Mouse (Mus musculus): ENCODE results near the gene Arhgef40.

GRCm38 (mm10) chr14:51940944-51941560 lies 43.5 kb upstream of the Arhgef40 start:
- no peak for TF ChIP-seq CTCF (IDR thresholded peaks at IDR 0.05; ENCODE audit: borderline replicate concordance, insufficient read depth, low read depth, low read length)
- no peak for TF ChIP-seq POLR2A (IDR thresholded peaks at IDR 0.05; ENCODE audit: borderline replicate concordance, insufficient read depth, low read length)

Data from cerebellum, adult 2 months (tissue).